Mouse (Mus musculus): ENCODE measurements around the gene Itpr1. TPM values are rescaled to one million over a fixed set of nuclear protein-coding genes. Genes with fewer than 3 reads are reported as not detected.

The Itpr1 gene
- polyA plus RNA-seq (2017; shearing (Covaris generic)): 29.6 TPM

DNA sequence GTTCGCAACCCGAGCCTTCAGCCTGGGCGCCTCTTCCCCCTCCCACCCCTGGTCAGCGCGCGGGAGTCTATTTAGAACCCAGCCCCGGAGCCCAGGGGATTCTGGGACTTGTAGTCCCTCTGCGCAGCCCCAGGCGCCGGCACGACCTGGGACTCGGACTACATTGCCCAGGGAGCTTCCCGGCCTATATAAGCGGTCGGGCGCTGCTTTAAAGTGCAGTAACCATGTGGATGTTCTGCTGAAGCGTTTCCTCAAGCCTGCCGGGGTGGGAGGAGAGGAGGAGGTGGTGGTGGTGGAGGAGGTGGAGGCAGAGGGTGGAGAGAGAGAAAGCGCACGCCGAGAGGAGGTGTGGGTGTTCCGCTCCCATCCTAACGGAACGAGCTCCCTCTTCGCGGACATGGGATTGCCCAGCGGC is at the start of gene Itpr1:
Itpr1 (plus strand) TSS at position 216 of the 415 bp plus-strand sequence.

GRCm38 (mm10) chr6:108184847-108185684 is 27.8 kb upstream of the Itpr1 start, which contains the start of gene Sumf1:
Sumf1 (minus strand) TSS chr6:108185582.

Other genes with a start within 250 kb of the Itpr1 start
- gene Setmar, start 148.1 kb upstream of the Itpr1 start, polyA plus RNA-seq (2017; shearing (Covaris generic)): 4.3 TPM
- gene Sumf1, start 27.5 kb upstream of the Itpr1 start, polyA plus RNA-seq (2017; shearing (Covaris generic)): 6.0 TPM

Data from activated CD4-positive, CD25-positive, alpha-beta regulatory T cell, adult 9 weeks (primary cell).